Mouse (Mus musculus) brain, embryonic 14.5 days (tissue): ENCODE results near the gene Sstr4. TPM values are rescaled to one million over a fixed set of nuclear protein-coding genes. Genes with fewer than 3 reads are reported as not detected.

ENCODE experiments used
- DNase-seq: peaks from one replicate; pipeline ENCODE4 v3.0.0-alpha.2; 2011; ENCODE audit warnings: low read depth
- CTCF ChIP-seq: fragments of 200-500 bp; IDR thresholded peaks from 2 replicates; pipeline ENCODE4 v1.5.1; 2012; ENCODE audit warnings: inconsistent platforms, mild to moderate bottlenecking, moderate library complexity, borderline replicate concordance; ENCODE audit not compliant: insufficient read depth, insufficient read length; ENCODE audit errors: extremely low read depth
- POLR2A ChIP-seq: fragments of 200-500 bp; IDR thresholded peaks from 2 replicates; pipeline ENCODE4 v1.6.1; 2012; ENCODE audit warnings: mild to moderate bottlenecking, inconsistent platforms, borderline replicate concordance; ENCODE audit not compliant: poor library complexity, insufficient read depth, insufficient read length, severe bottlenecking; ENCODE audit errors: extremely low read depth
- polyA plus RNA-seq: library from polyadenylated mRNA; depleted of rRNA; stranded (reverse); fragments of >200 nt; gene quantifications from 2 replicates; pipeline ENCODE4 v1.2.3, GENCODE M21; 2012

The Sstr4 gene
- polyA plus RNA-seq, 1 experiment = 2.9 TPM

- no peak for TF ChIP-seq CTCF
- no peak for TF ChIP-seq POLR2A
- no peak for DNase-seq
These were observed 21.5 kb upstream of the Sstr4 start for GRCm38 (mm10) chr2:148373602-148374071.

- DNase-seq = peak; percentile 51
- no peak for TF ChIP-seq POLR2A
- TF ChIP-seq CTCF = peak; percentile 59; the same call in 1 of the 2 replicates
These were observed 19.6 kb upstream of the Sstr4 start for GRCm38 (mm10) chr2:148375326-148376150.

GRCm38 (mm10) chr2:148378817-148379342 is 16.3 kb upstream of the Sstr4 start:
- DNase-seq = no peak
- no peak for TF ChIP-seq POLR2A
- TF ChIP-seq CTCF = no peak

GRCm38 (mm10) chr2:148379899-148380413 is 15.2 kb upstream of the Sstr4 start:
- TF ChIP-seq CTCF (no peak), POLR2A (no peak)
- DNase-seq = no peak

- DNase-seq = no peak
- TF ChIP-seq CTCF = no peak
- TF ChIP-seq POLR2A = no peak
These were observed 14.1 kb upstream of the Sstr4 start for GRCm38 (mm10) chr2:148381076-148381475.

GRCm38 (mm10) chr2:148386476-148386875 is 8.7 kb upstream of the Sstr4 start:
- TF ChIP-seq CTCF (no peak), POLR2A (no peak)
- DNase-seq = no peak

GRCm38 (mm10) chr2:148386927-148387326 is 8.2 kb upstream of the Sstr4 start:
- no peak for DNase-seq
- TF ChIP-seq CTCF = no peak
- no peak for TF ChIP-seq POLR2A

GRCm38 (mm10) chr2:148387652-148388581 is 7.2 kb upstream of the Sstr4 start:
- no peak for DNase-seq
- TF ChIP-seq POLR2A (no peak), CTCF (no peak)

- DNase-seq = no peak
- TF ChIP-seq POLR2A (no peak), CTCF (no peak)
These were observed 2.0 kb upstream of the Sstr4 start for GRCm38 (mm10) chr2:148393149-148393548.

- DNase-seq = no peak
- TF ChIP-seq POLR2A (no peak), CTCF (no peak)
These were observed 1.3 kb upstream of the Sstr4 start for GRCm38 (mm10) chr2:148393846-148394245.

- no peak for DNase-seq
- no peak for TF ChIP-seq CTCF
- TF ChIP-seq POLR2A = no peak
These were observed 1.1 kb downstream of the Sstr4 start for GRCm38 (mm10) chr2:148396209-148396608.
